18 mouse cellular contexts compared by ENCODE assay signal in the genomic region with DNA sequence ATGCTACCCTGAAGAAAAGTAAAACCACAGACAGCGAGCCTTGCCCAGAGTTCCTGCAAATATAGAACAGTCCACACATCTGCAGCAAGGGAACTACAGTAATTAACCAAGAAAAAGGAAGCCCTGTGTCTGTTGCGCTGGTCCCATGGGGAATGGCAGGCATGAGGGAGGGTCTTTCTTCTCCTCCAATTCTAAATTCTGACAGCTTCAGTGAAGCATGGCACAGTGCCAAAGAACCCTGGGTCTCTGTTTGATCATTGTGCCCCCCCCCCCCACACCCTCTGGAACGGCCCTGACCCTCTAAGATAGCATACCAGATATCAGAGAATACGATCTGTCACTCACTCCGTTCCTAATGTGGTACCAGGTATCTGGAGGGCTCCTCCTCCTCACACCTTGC. TPM values are rescaled to one million over a fixed set of nuclear protein-coding genes. Genes with fewer than 3 reads are reported as not detected.
A peak's percentile ranks its signal among the peaks of the same experiment; 100 is the strongest.
DNase-seq lines count a peak whose midpoint lies in the region; ATAC-seq and TF ChIP-seq lines count a peak whose summit lies in the region.
"Had no signal": no experiment of that assay in that cellular context is flagged by ENCODE, and none has a peak within 500 bp of the region (broad histone marks: within the 10 kb centered on the region; RNA-seq: fewer than 3 reads in every experiment).

No protein-coding gene starts in this region.

- H3K9me3 ChIP-seq in hindbrain, embryonic 16.5 days (ENCODE audit: control insufficient read depth, low read length) = no peaks in the 10 kb centered on the region
- no peaks in the 10 kb centered on the region for H3K9me3 ChIP-seq in hindbrain, embryonic 10.5 days
- no peaks in the 10 kb centered on the region for H3K9me3 ChIP-seq in midbrain, postnatal 0 days (ENCODE audit: low read length)
- no peaks in the 10 kb centered on the region for H3K9me3 ChIP-seq in midbrain, embryonic 10.5 days (replicated peaks)
- H3K9me3 ChIP-seq in forebrain, embryonic 13.5 days (replicated peaks) = no peaks in the 10 kb centered on the region
- H3K9me3 ChIP-seq in liver, embryonic 14.5 days (ENCODE audit: control insufficient read depth, low read length) = no peaks in the 10 kb centered on the region

- H3K36me3 ChIP-seq in hindbrain, embryonic 16.5 days (ENCODE audit: control insufficient read depth, insufficient read depth, low read length) = no peaks in the 10 kb centered on the region
- no peaks in the 10 kb centered on the region for H3K36me3 ChIP-seq in hindbrain, embryonic 10.5 days
- no peaks in the 10 kb centered on the region for H3K36me3 ChIP-seq in midbrain, postnatal 0 days (ENCODE audit: insufficient read depth, low read length)
- no peaks in the 10 kb centered on the region for H3K36me3 ChIP-seq in midbrain, embryonic 10.5 days
- no peaks in the 10 kb centered on the region for H3K36me3 ChIP-seq in forebrain, embryonic 13.5 days (ENCODE audit: poor library complexity, severe bottlenecking)
- H3K36me3 ChIP-seq in liver, embryonic 14.5 days (replicated peaks; ENCODE audit: control insufficient read depth, insufficient read depth, low read depth) = peaks cover 52% of the 10 kb centered on the region

- 34% methylated on average over 5 of the region's 5 CpGs for WGBS in hindbrain, embryonic 16.5 days
- WGBS in hindbrain, embryonic 10.5 days = 45% methylated on average over 5 of the region's 5 CpGs
- WGBS in midbrain, postnatal 0 days = 25% methylated on average over 5 of the region's 5 CpGs
- 56% methylated on average over 5 of the region's 5 CpGs for WGBS in midbrain, embryonic 10.5 days
- 28% methylated on average over 5 of the region's 5 CpGs for WGBS in forebrain, embryonic 13.5 days
- 16% methylated on average over 5 of the region's 5 CpGs for WGBS in liver, embryonic 14.5 days (ENCODE audit: insufficient replicate concordance)

- H3K4me3 ChIP-seq in hindbrain, embryonic 16.5 days (ENCODE audit: low read length) = no peak overlapping the region
- H3K4me3 ChIP-seq in hindbrain, embryonic 10.5 days = no peak overlapping the region
- H3K4me3 ChIP-seq in midbrain, postnatal 0 days (ENCODE audit: low read depth, low read length) = no peak overlapping the region
- H3K4me3 ChIP-seq in midbrain, embryonic 10.5 days = no peak overlapping the region
- H3K4me3 ChIP-seq in forebrain, embryonic 13.5 days = peak overlapping the region; percentile 12; the same call in 1 of the 2 replicates
- peak overlapping the region; percentile 58 to 78 for H3K4me3 ChIP-seq in liver, embryonic 14.5 days (ENCODE audit: insufficient read depth in 1 of 2, low read depth in 2 of 2, low read length in 2 of 2)

- no peak overlapping the region for H3K27ac ChIP-seq in hindbrain, embryonic 16.5 days (ENCODE audit: low read depth, low read length)
- no peak overlapping the region for H3K27ac ChIP-seq in hindbrain, embryonic 10.5 days
- no peak overlapping the region for H3K27ac ChIP-seq in midbrain, postnatal 0 days (ENCODE audit: low read depth, low read length)
- no peak overlapping the region for H3K27ac ChIP-seq in midbrain, embryonic 10.5 days (replicated peaks)
- H3K27ac ChIP-seq in forebrain, embryonic 13.5 days = peak overlapping the region; percentile 51; the same call in 1 of the 2 replicates
- peak overlapping the region; percentile 91 for H3K27ac ChIP-seq in liver, embryonic 14.5 days
- H3K27ac ChIP-seq: macrophage had no signal

- DNase-seq in hindbrain, embryonic 10.5 days (ENCODE audit: low spot score) = no peak
- peak; percentile 33 for DNase-seq in midbrain, postnatal 0 days (ENCODE audit: low spot score)
- no peak for DNase-seq in midbrain, embryonic 10.5 days (ENCODE audit: low spot score)
- no peak for DNase-seq in liver, embryonic 14.5 days (ENCODE audit: low read depth in 3 of 3, low spot score in 3 of 3)
- DNase-seq: cerebellum, adult 9-11 months; gastrocnemius, postnatal 14 days; heart, postnatal 4 days; kidney, postnatal 10 days had no signal

- ATAC-seq in hindbrain, embryonic 16.5 days = no peak
- ATAC-seq in midbrain, postnatal 0 days (ENCODE audit: low FRiP score) = no peak
- no peak for ATAC-seq in forebrain, embryonic 13.5 days
- no peak for ATAC-seq in liver, embryonic 14.5 days (ENCODE audit: insufficient read depth)
- no peak for ATAC-seq in activated CD4-positive, CD25-positive, alpha-beta regulatory T cell, adult 4 months
- ATAC-seq in erythroid progenitor cell, adult 5-6 weeks (replicated peaks; ENCODE audit: low FRiP score, poor library complexity, severe bottlenecking) = no peak

- H3K27me3 ChIP-seq in hindbrain, embryonic 16.5 days (replicated peaks; ENCODE audit: control insufficient read depth, insufficient read depth, low read length) = peaks cover 4% of the 10 kb centered on the region
- peaks cover 62% of the 10 kb centered on the region for H3K27me3 ChIP-seq in hindbrain, embryonic 10.5 days (ENCODE audit: insufficient read depth, poor library complexity, severe bottlenecking)
- peaks cover 10% of the 10 kb centered on the region; the same call in 1 of the 2 replicates for H3K27me3 ChIP-seq in midbrain, postnatal 0 days (ENCODE audit: insufficient read depth, low read length)
- peaks cover 75% of the 10 kb centered on the region for H3K27me3 ChIP-seq in midbrain, embryonic 10.5 days (ENCODE audit: low read depth, poor library complexity, severe bottlenecking)
- H3K27me3 ChIP-seq in forebrain, embryonic 13.5 days = no peaks in the 10 kb centered on the region
- no peaks in the 10 kb centered on the region for H3K27me3 ChIP-seq in liver, embryonic 14.5 days (ENCODE audit: control insufficient read depth, insufficient read depth, low read length)

- no peak overlapping the region for H3K9ac ChIP-seq in hindbrain, embryonic 16.5 days (ENCODE audit: low read depth, low read length)
- no peak overlapping the region for H3K9ac ChIP-seq in midbrain, postnatal 0 days (replicated peaks; ENCODE audit: low read length, poor library complexity, severe bottlenecking)
- no peak overlapping the region for H3K9ac ChIP-seq in forebrain, embryonic 13.5 days
- peak overlapping the region; percentile 73 for H3K9ac ChIP-seq in liver, embryonic 14.5 days (replicated peaks)

- no peak for TF ChIP-seq CTCF in midbrain, postnatal 0 days (IDR thresholded peaks at IDR 0.05)
- no peak for TF ChIP-seq CTCF in liver, embryonic 14.5 days (IDR thresholded peaks at IDR 0.05; ENCODE audit: low read depth)

- peak overlapping the region; percentile 15; the same call in 1 of the 2 replicates for H3K4me2 ChIP-seq in hindbrain, embryonic 16.5 days (ENCODE audit: low read length)
- H3K4me2 ChIP-seq in midbrain, postnatal 0 days (ENCODE audit: low read depth, low read length, poor library complexity, severe bottlenecking) = 0 out of 2 replicates have a peak overlapping the region, but pooled peaks have one; percentile 18
- H3K4me2 ChIP-seq in forebrain, embryonic 13.5 days = peak overlapping the region; percentile 52
- peak overlapping the region; percentile 91 for H3K4me2 ChIP-seq in liver, embryonic 14.5 days (ENCODE audit: low read depth)

- H3K4me1 ChIP-seq in hindbrain, embryonic 16.5 days (ENCODE audit: control insufficient read depth, insufficient read depth, low read depth, low read length) = peaks cover 22% of the 10 kb centered on the region
- peaks cover 71% of the 10 kb centered on the region for H3K4me1 ChIP-seq in hindbrain, embryonic 10.5 days (replicated peaks)
- H3K4me1 ChIP-seq in midbrain, postnatal 0 days (ENCODE audit: insufficient read depth, low read length) = no peaks in the 10 kb centered on the region
- H3K4me1 ChIP-seq in midbrain, embryonic 10.5 days = peaks cover 51% of the 10 kb centered on the region
- peaks cover 72% of the 10 kb centered on the region for H3K4me1 ChIP-seq in forebrain, embryonic 13.5 days
- peaks cover 58 to 67% of the 10 kb centered on the region in 2 experiments for H3K4me1 ChIP-seq in liver, embryonic 14.5 days (replicated peaks; ENCODE audit: control insufficient read depth in 2 of 2, insufficient read depth in 2 of 2, low read length in 1 of 2)

- no peak for TF ChIP-seq EP300 in liver, embryonic 14.5 days (IDR thresholded peaks at IDR 0.05; ENCODE audit: low read depth)

RNA-seq across cellular contexts. Expression of a gene that starts 4.6 kb away (rescaled TPM):
- 49.0 and 59.3 TPM in 2 replicates for polyA plus RNA-seq in hindbrain, embryonic 16.5 days (2015; fragmentation: Nextera tagmentation; extraction: Ambion mirVana)
- 26.2 and 52.1 TPM in 2 replicates for polyA plus RNA-seq in hindbrain, embryonic 10.5 days (2016; fragmentation: Nextera tagmentation; extraction: Ambion mirVana)
- total RNA-seq in midbrain, postnatal 0 days (2014; rRNA removed) = 34.2 and 64.3 TPM in 2 replicates
- 29.9 and 40.6 TPM in 2 replicates for polyA plus RNA-seq in midbrain, postnatal 0 days (2015; fragmentation: Nextera tagmentation; extraction: Ambion mirVana)
- 16.1 and 18.7 TPM in 2 replicates for polyA plus RNA-seq in midbrain, embryonic 10.5 days (2016; fragmentation: Nextera tagmentation; extraction: Ambion mirVana)
- 78.3 and 106 TPM in 2 replicates for polyA plus RNA-seq in forebrain, embryonic 13.5 days (2015; fragmentation: Nextera tagmentation; extraction: Ambion mirVana)
- polyA plus RNA-seq in liver, embryonic 14.5 days (2012; rRNA removed) = 226 and 293 TPM in 2 replicates
- 357 and 375 TPM in 2 replicates for polyA plus RNA-seq in liver, embryonic 14.5 days (2014; fragmentation: Nextera tagmentation; extraction: Ambion mirVana)
- 10 to 100 TPM; 27.5 to 38.3 TPM for polyA plus RNA-seq in activated CD4-positive, CD25-positive, alpha-beta regulatory T cell, adult 4 months (2017; shearing (Covaris generic))
- total RNA-seq in erythroid progenitor cell, adult 5-6 weeks (2015; ENCODE audit: low replicate concordance) = 138 and 211 TPM in 2 replicates
- 175 and 244 TPM in 2 replicates for total RNA-seq in erythroid progenitor cell, adult 5-6 weeks (2017; ENCODE audit: low replicate concordance)

RNA-seq across cellular contexts. Expression of a gene that starts 49.7 kb away (rescaled TPM):
- not detected in 2 replicates for polyA plus RNA-seq in hindbrain, embryonic 16.5 days (2015; fragmentation: Nextera tagmentation; extraction: Ambion mirVana)
- polyA plus RNA-seq in hindbrain, embryonic 10.5 days (2016; fragmentation: Nextera tagmentation; extraction: Ambion mirVana) = not detected in 2 replicates
- not detected in 2 replicates for total RNA-seq in midbrain, postnatal 0 days (2014; rRNA removed)
- polyA plus RNA-seq in midbrain, postnatal 0 days (2015; fragmentation: Nextera tagmentation; extraction: Ambion mirVana) = 0.07 TPM in 1 of 2 replicates, not detected in the other
- polyA plus RNA-seq in midbrain, embryonic 10.5 days (2016; fragmentation: Nextera tagmentation; extraction: Ambion mirVana) = not detected in 2 replicates
- polyA plus RNA-seq in forebrain, embryonic 13.5 days (2015; fragmentation: Nextera tagmentation; extraction: Ambion mirVana) = not detected in 2 replicates
- not detected in 2 replicates for polyA plus RNA-seq in liver, embryonic 14.5 days (2012; rRNA removed)
- polyA plus RNA-seq in liver, embryonic 14.5 days (2014; fragmentation: Nextera tagmentation; extraction: Ambion mirVana) = not detected in 2 replicates
- polyA plus RNA-seq in activated CD4-positive, CD25-positive, alpha-beta regulatory T cell, adult 4 months (2017; shearing (Covaris generic)) = under 1 TPM in 1 of 2 experiments, not detected in 1; 0.12 TPM
- total RNA-seq in erythroid progenitor cell, adult 5-6 weeks (2015; ENCODE audit: low replicate concordance) = not detected in 2 replicates
- total RNA-seq in erythroid progenitor cell, adult 5-6 weeks (2017; ENCODE audit: low replicate concordance) = not detected in 2 replicates
- total RNA-seq: adrenal gland, postnatal 4 days; CH12.LX; gastrocnemius, postnatal 14 days; heart, postnatal 4 days; left cerebral cortex, adult 18-20 months had no signal
- polyA plus RNA-seq: embryonic facial prominence, embryonic 14.5 days; macrophage; neural tube, embryonic 11.5 days had no signal

Comparison
In these comparisons a context has a peak if more than half of its experiments do, and no peak if none do; other contexts are left out.
1. H3K27ac ChIP-seq: peak in forebrain, embryonic 13.5 days (single experiment) and liver, embryonic 14.5 days (single experiment); none in hindbrain, embryonic 16.5 days (single experiment), hindbrain, embryonic 10.5 days (single experiment), midbrain, postnatal 0 days (single experiment) and midbrain, embryonic 10.5 days (single experiment).
2. H3K4me2 ChIP-seq: peak in every context shown above with its lines; median percentile 91 in liver, embryonic 14.5 days; 52 in forebrain, embryonic 13.5 days; 18 in midbrain, postnatal 0 days; 15 in hindbrain, embryonic 16.5 days.
3. H3K4me3 ChIP-seq: peak in forebrain, embryonic 13.5 days (single experiment) and liver, embryonic 14.5 days (2 of 2); none in hindbrain, embryonic 16.5 days (single experiment), hindbrain, embryonic 10.5 days (single experiment), midbrain, postnatal 0 days (single experiment) and midbrain, embryonic 10.5 days (single experiment).